Comparison of ENCODE assay signal across 17 mouse cellular contexts in the genomic region with DNA sequence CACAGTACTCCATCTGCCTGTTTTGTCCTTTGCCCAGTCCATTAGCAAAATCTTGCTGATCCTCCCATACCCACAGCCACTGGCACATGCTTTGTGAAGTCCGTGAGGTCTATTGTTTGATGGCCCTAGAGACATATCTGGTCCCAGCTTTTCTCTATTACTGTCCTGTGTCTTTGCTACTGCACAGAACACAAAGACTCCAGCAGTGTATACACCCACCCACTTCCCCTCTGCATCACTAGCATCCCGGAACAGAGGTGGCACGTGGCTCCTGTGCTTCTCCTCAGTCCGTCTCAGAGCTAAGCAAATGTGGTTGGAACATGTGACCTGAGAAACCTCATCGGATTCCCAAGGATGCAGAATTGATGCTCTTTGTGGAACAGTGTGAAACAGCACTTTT.
"Had no signal": no experiment of that assay in that cellular context is flagged by ENCODE, and none has a peak within 500 bp of the region (broad histone marks: within the 10 kb centered on the region; RNA-seq: fewer than 3 reads in every experiment).

No protein-coding gene starts in this region.

- H3K36me3 ChIP-seq: lung, embryonic 15.5 days; neural tube, embryonic 12.5 days; neural tube, embryonic 15.5 days had no signal

- H3K4me3 ChIP-seq: layer of hippocampus, adult 2 months; lung, embryonic 15.5 days; neural tube, embryonic 12.5 days; neural tube, embryonic 15.5 days had no signal

- H3K4me2 ChIP-seq: lung, embryonic 15.5 days; midbrain, embryonic 11.5 days; neural tube, embryonic 12.5 days; neural tube, embryonic 15.5 days had no signal

- DNase-seq: kidney, adult 2 months; kidney, postnatal 25 days; layer of hippocampus, adult 9-11 months; midbrain, embryonic 14.5 days; retina, postnatal 1 day; right cerebral cortex, postnatal 25 days; spleen, adult 18-20 months; thymus, postnatal 4 days had no signal

- H3K27me3 ChIP-seq: lung, embryonic 15.5 days; neural tube, embryonic 12.5 days; neural tube, embryonic 15.5 days had no signal

- H3K9me3 ChIP-seq: lung, embryonic 15.5 days; neural tube, embryonic 12.5 days; neural tube, embryonic 15.5 days had no signal

- H3K27ac ChIP-seq: kidney, postnatal 0 days; layer of hippocampus, adult 2 months; liver, embryonic 14.5 days; lung, embryonic 15.5 days; macrophage; neural tube, embryonic 12.5 days; neural tube, embryonic 15.5 days; stomach, postnatal 0 days had no signal

- H3K9ac ChIP-seq: liver, embryonic 14.5 days; lung, embryonic 15.5 days; neural tube, embryonic 12.5 days; neural tube, embryonic 15.5 days had no signal

- H3K4me1 ChIP-seq: lung, embryonic 15.5 days; neural tube, embryonic 12.5 days; neural tube, embryonic 15.5 days had no signal
